Mouse (Mus musculus) liver, embryonic 15.5 days (tissue): Measurements from ENCODE around the gene Clasp2. TPM values are rescaled to one million over a fixed set of nuclear protein-coding genes. Genes with fewer than 3 reads are reported as not detected.

Experiments
- ATAC-seq: fragments of 200-750 bp; cut with Nextera tagmentation; 2 replicates; pipeline ENCODE4 v1.8.0; 2017; ENCODE audit warnings: moderate number of reproducible peaks, mild to moderate bottlenecking, moderate library complexity; ENCODE audit not compliant: insufficient read depth
- H3K27ac ChIP-seq: fragments of 300-500 bp; sonication (generic); replicated peaks from 2 replicates; pipeline ENCODE4 v1.5.1; 2015; ENCODE audit warnings: mild to moderate bottlenecking, inconsistent platforms
- H3K27me3 ChIP-seq: fragments of 300-500 bp; sonication (generic); 2 replicates; pipeline ENCODE4 v1.6.1; 2015; ENCODE audit warnings: mild to moderate bottlenecking, inconsistent platforms
- H3K36me3 ChIP-seq: fragments of 300-500 bp; sonication (generic); replicated peaks from 2 replicates; pipeline ENCODE4 v1.6.1; 2015; ENCODE audit warnings: moderate library complexity, mild to moderate bottlenecking, inconsistent platforms
- H3K4me1 ChIP-seq: fragments of 300-500 bp; sonication (generic); replicated peaks from 2 replicates; pipeline ENCODE4 v1.6.1; 2015; ENCODE audit warnings: inconsistent platforms
- H3K4me2 ChIP-seq: fragments of 300-500 bp; sonication (generic); 2 replicates; pipeline ENCODE4 v1.6.1; 2015; ENCODE audit warnings: moderate library complexity, mild to moderate bottlenecking, inconsistent platforms
- H3K4me3 ChIP-seq: fragments of 300-500 bp; sonication (generic); replicated peaks from 2 replicates; pipeline ENCODE4 v1.5.1; 2015; ENCODE audit warnings: mild to moderate bottlenecking, inconsistent platforms
- H3K9ac ChIP-seq: fragments of 300-500 bp; sonication (generic); 2 replicates; pipeline ENCODE4 v1.6.1; 2015; ENCODE audit warnings: moderate library complexity, mild to moderate bottlenecking, inconsistent platforms
- H3K9me3 ChIP-seq: fragments of 300-500 bp; sonication (generic); replicated peaks from 2 replicates; pipeline ENCODE4 v1.6.1; 2016; ENCODE audit warnings: inconsistent platforms
- WGBS: fragments of 180-500 bp; shearing (Covaris S2); methylation state at CpG from one replicate; pipeline ENCODE4 v1.1.7; 2015; ENCODE audit warnings: mixed read lengths; ENCODE audit not compliant: insufficient replicate concordance; 5-methylcytosine and 5-hydroxymethylcytosine counted together
- polyA plus RNA-seq: library from polyadenylated mRNA; unstranded; fragments of >200 nt; fragmentation: Nextera tagmentation; extraction: Ambion mirVana; gene quantifications from 2 replicates; pipeline ENCODE4 v1.2.1, GENCODE M21; 2015

Clasp2 gene
- polyA plus RNA-seq, 1 experiment from 2014 or later: 9.9 TPM

GRCm38 (mm10) chr9:113828719-113829118, 87.4 kb downstream of the Clasp2 start:
- H3K9me3 ChIP-seq: no peaks in the 10 kb centered on the region
- H3K9ac ChIP-seq: no peak overlapping the region
- no peak overlapping the region for H3K4me3 ChIP-seq
- H3K36me3 ChIP-seq: no peaks in the 10 kb centered on the region
- no peaks in the 10 kb centered on the region for H3K27me3 ChIP-seq
- ATAC-seq: no peak
- WGBS: 81% methylated on average over 9 of the region's 9 CpGs
- no peak overlapping the region for H3K4me2 ChIP-seq
- no peak overlapping the region for H3K27ac ChIP-seq
- H3K4me1 ChIP-seq: no peaks in the 10 kb centered on the region

- H3K4me1 ChIP-seq: no peaks in the 10 kb centered on the region
- H3K4me3 ChIP-seq: no peak overlapping the region
- H3K27me3 ChIP-seq: no peaks in the 10 kb centered on the region
- H3K36me3 ChIP-seq: no peaks in the 10 kb centered on the region
- ATAC-seq: no peak
- no peak overlapping the region for H3K9ac ChIP-seq
- no peaks in the 10 kb centered on the region for H3K9me3 ChIP-seq
- WGBS: 56% methylated on average over 3 of the region's 3 CpGs
- H3K4me2 ChIP-seq: no peak overlapping the region
- no peak overlapping the region for H3K27ac ChIP-seq
Observed at GRCm38 (mm10) chr9:113830219-113830618, 88.9 kb downstream of the Clasp2 start.

- no peak overlapping the region for H3K4me3 ChIP-seq
- peaks cover 7% of the 10 kb centered on the region; the same call in 1 of the 2 replicates for H3K36me3 ChIP-seq
- ATAC-seq: peak; percentile 61
- no peaks in the 10 kb centered on the region for H3K27me3 ChIP-seq
- H3K4me2 ChIP-seq: no peak overlapping the region
- no peak overlapping the region for H3K27ac ChIP-seq
- H3K4me1 ChIP-seq: no peaks in the 10 kb centered on the region
- WGBS: 76% methylated on average over 7 of the region's 7 CpGs
- H3K9me3 ChIP-seq: no peaks in the 10 kb centered on the region
- H3K9ac ChIP-seq: no peak overlapping the region
Observed at GRCm38 (mm10) chr9:113833481-113833880, 92.2 kb downstream of the Clasp2 start.

- Histone ChIP-seq H3K4me3 (no peak overlapping the region), H3K27me3 (no peaks in the 10 kb centered on the region)
Observed at GRCm38 (mm10) chr9:113837001-113837400, 95.7 kb downstream of the Clasp2 start.

GRCm38 (mm10) chr9:113837461-113837860, 96.2 kb downstream of the Clasp2 start:
- Histone ChIP-seq H3K9me3 (no peaks in the 10 kb centered on the region), H3K27me3 (no peaks in the 10 kb centered on the region), H3K4me2 (no peak overlapping the region), H3K36me3 (peaks cover 13% of the 10 kb centered on the region; the same call in 1 of the 2 replicates), H3K27ac (no peak overlapping the region), H3K4me3 (no peak overlapping the region), H3K9ac (no peak overlapping the region), H3K4me1 (no peaks in the 10 kb centered on the region)
- WGBS: 88% methylated on average over 5 of the region's 5 CpGs
- no peak for ATAC-seq

More at GRCm38 (mm10) chr9:113837001-113837400, 95.7 kb downstream of the Clasp2 start:
- no peak overlapping the region for H3K9ac ChIP-seq
- no peak overlapping the region for H3K27ac ChIP-seq
- H3K9me3 ChIP-seq: no peaks in the 10 kb centered on the region
- ATAC-seq: no peak
- H3K4me1 ChIP-seq: no peaks in the 10 kb centered on the region
- peaks cover 13% of the 10 kb centered on the region; the same call in 1 of the 2 replicates for H3K36me3 ChIP-seq
- 67% methylated on average over 4 of the region's 4 CpGs for WGBS
- no peak overlapping the region for H3K4me2 ChIP-seq

- no peaks in the 10 kb centered on the region for H3K9me3 ChIP-seq
- H3K4me3 ChIP-seq: no peak overlapping the region
- ATAC-seq: peak; percentile 37
- WGBS: 81% methylated on average over 4 of the region's 4 CpGs
- no peaks in the 10 kb centered on the region for H3K4me1 ChIP-seq
- peaks cover 19% of the 10 kb centered on the region for H3K36me3 ChIP-seq
- H3K9ac ChIP-seq: no peak overlapping the region
- H3K27me3 ChIP-seq: no peaks in the 10 kb centered on the region
- no peak overlapping the region for H3K4me2 ChIP-seq
- H3K27ac ChIP-seq: no peak overlapping the region
Observed at GRCm38 (mm10) chr9:113844029-113844428, 102.8 kb downstream of the Clasp2 start.

- 76% methylated on average over 3 of the region's 3 CpGs for WGBS
- H3K27ac ChIP-seq: no peak overlapping the region
Observed at GRCm38 (mm10) chr9:113855441-113855840, 114.2 kb downstream of the Clasp2 start.

GRCm38 (mm10) chr9:113857281-113857928, 116.1 kb downstream of the Clasp2 start:
- H3K27me3 ChIP-seq: no peaks in the 10 kb centered on the region
- peaks cover 34% of the 10 kb centered on the region for H3K36me3 ChIP-seq
- peak overlapping the region; percentile 15; the same call in 1 of the 2 replicates for H3K4me2 ChIP-seq
- WGBS: 54% methylated on average over 8 of the region's 8 CpGs
- H3K9ac ChIP-seq: no peak overlapping the region
- H3K4me1 ChIP-seq: peaks cover 22% of the 10 kb centered on the region
- H3K4me3 ChIP-seq: no peak overlapping the region
- no peaks in the 10 kb centered on the region for H3K9me3 ChIP-seq
- H3K27ac ChIP-seq: peak overlapping the region; percentile 26; the same call in 1 of the 2 replicates
- ATAC-seq: peak; percentile 31; the same call in 1 of the 2 replicates

More at GRCm38 (mm10) chr9:113855441-113855840, 114.2 kb downstream of the Clasp2 start:
- H3K4me1 ChIP-seq: peaks cover 22% of the 10 kb centered on the region
- H3K27me3 ChIP-seq: no peaks in the 10 kb centered on the region
- H3K4me3 ChIP-seq: no peak overlapping the region
- no peak overlapping the region for H3K9ac ChIP-seq
- peaks cover 34% of the 10 kb centered on the region for H3K36me3 ChIP-seq
- ATAC-seq: no peak
- H3K4me2 ChIP-seq: no peak overlapping the region
- H3K9me3 ChIP-seq: no peaks in the 10 kb centered on the region

- peak overlapping the region; percentile 15; the same call in 1 of the 2 replicates for H3K4me2 ChIP-seq
- H3K9ac ChIP-seq: no peak overlapping the region
- H3K4me1 ChIP-seq: peaks cover 23% of the 10 kb centered on the region
- H3K9me3 ChIP-seq: no peaks in the 10 kb centered on the region
- WGBS: 22% methylated on average over 5 of the region's 5 CpGs
- peak; percentile 85 for ATAC-seq
- H3K27ac ChIP-seq: peak overlapping the region; percentile 26; the same call in 1 of the 2 replicates
- H3K36me3 ChIP-seq: peaks cover 30% of the 10 kb centered on the region
- no peaks in the 10 kb centered on the region for H3K27me3 ChIP-seq
- no peak overlapping the region for H3K4me3 ChIP-seq
Observed at GRCm38 (mm10) chr9:113857929-113858440, 116.7 kb downstream of the Clasp2 start.

- Histone ChIP-seq H3K4me3 (no peak overlapping the region), H3K4me2 (no peak overlapping the region), H3K36me3 (peaks cover 21% of the 10 kb centered on the region), H3K9ac (no peak overlapping the region), H3K4me1 (peaks cover 30% of the 10 kb centered on the region), H3K9me3 (no peaks in the 10 kb centered on the region), H3K27me3 (no peaks in the 10 kb centered on the region), H3K27ac (0 out of 2 replicates have a peak overlapping the region, but pooled peaks have one; percentile 24)
- no peak for ATAC-seq
- 21% methylated on average over 5 of the region's 5 CpGs for WGBS
Observed at GRCm38 (mm10) chr9:113859420-113859819, 118.1 kb downstream of the Clasp2 start.

GRCm38 (mm10) chr9:113863370-113863999, 122.2 kb downstream of the Clasp2 start:
- no peaks in the 10 kb centered on the region for H3K27me3 ChIP-seq
- peak; percentile 70 for ATAC-seq
- H3K36me3 ChIP-seq: peaks cover 19% of the 10 kb centered on the region
- H3K9me3 ChIP-seq: no peaks in the 10 kb centered on the region
- no peak overlapping the region for H3K9ac ChIP-seq
- H3K27ac ChIP-seq: no peak overlapping the region
- no peak overlapping the region for H3K4me3 ChIP-seq
- H3K4me1 ChIP-seq: peaks cover 13% of the 10 kb centered on the region
- 49% methylated on average over 5 of the region's 5 CpGs for WGBS
- H3K4me2 ChIP-seq: no peak overlapping the region
